Comparison of ENCODE assay signal across 8 mouse cellular contexts in genomic region chr7:128748758-128749157, GRCm38 (mm10). TPM values are rescaled to one million over a fixed set of nuclear protein-coding genes. Genes with fewer than 3 reads are reported as not detected.
DNase-seq lines count a peak whose midpoint lies in the region; ATAC-seq and TF ChIP-seq lines count a peak whose summit lies in the region.

No protein-coding gene starts in this region.

- 17% methylated on average over 3 of the region's 3 CpGs for WGBS in heart, embryonic 11.5 days (ENCODE audit: insufficient replicate concordance)

- H3K27ac ChIP-seq in heart, embryonic 11.5 days (ENCODE audit: low read depth, low read length): peak overlapping the region; percentile 75

- ATAC-seq in megakaryocyte, adult 5-6 weeks (ENCODE audit: poor library complexity, severe bottlenecking): no peak
- ATAC-seq in heart, embryonic 11.5 days (replicated peaks; ENCODE audit: insufficient number of reproducible peaks, low FRiP score, low TSS enrichment): peak; percentile 84

- no peak overlapping the region for H3K9ac ChIP-seq in heart, embryonic 11.5 days (ENCODE audit: low read depth, low read length)

- peaks cover 72% of the 10 kb centered on the region for H3K4me1 ChIP-seq in megakaryocyte, embryonic 14.5 days
- H3K4me1 ChIP-seq in heart, embryonic 11.5 days (ENCODE audit: control insufficient read depth, insufficient read depth, low read length): peaks cover 44% of the 10 kb centered on the region

- peak overlapping the region; percentile 85 for H3K4me3 ChIP-seq in megakaryocyte, embryonic 14.5 days (replicated peaks)
- no peak overlapping the region for H3K4me3 ChIP-seq in heart, embryonic 11.5 days (ENCODE audit: low read depth, low read length)

- peak overlapping the region; percentile 58 for H3K4me2 ChIP-seq in heart, embryonic 11.5 days

- no peak for TF ChIP-seq POLR2A in brain, embryonic 14.5 days (IDR thresholded peaks at IDR 0.05; ENCODE audit: borderline replicate concordance, extremely low read depth, insufficient read depth, insufficient read length, poor library complexity, severe bottlenecking)

- H3K9me3 ChIP-seq in megakaryocyte, embryonic 14.5 days: no peaks in the 10 kb centered on the region
- no peaks in the 10 kb centered on the region for H3K9me3 ChIP-seq in heart, embryonic 11.5 days (replicated peaks; ENCODE audit: control insufficient read depth, low read length)

- no peak for TF ChIP-seq CTCF in brain, embryonic 14.5 days (IDR thresholded peaks at IDR 0.05; ENCODE audit: borderline replicate concordance, extremely low read depth, insufficient read depth, insufficient read length)

- H3K36me3 ChIP-seq in megakaryocyte, embryonic 14.5 days (replicated peaks; ENCODE audit: low read length): peaks cover 58% of the 10 kb centered on the region
- H3K36me3 ChIP-seq in heart, embryonic 11.5 days (ENCODE audit: control insufficient read depth, insufficient read depth, low read length): peaks cover 16% of the 10 kb centered on the region

- H3K27me3 ChIP-seq in megakaryocyte, embryonic 14.5 days (replicated peaks): no peaks in the 10 kb centered on the region
- no peaks in the 10 kb centered on the region for H3K27me3 ChIP-seq in heart, embryonic 11.5 days (ENCODE audit: control insufficient read depth, insufficient read depth, low read length)

- peak; percentile 19 for DNase-seq in brain, embryonic 14.5 days (ENCODE audit: low read depth)
- DNase-seq in kidney, postnatal 36 days: peak; percentile 86 to 88
- peak; percentile 71 for DNase-seq in ovary, postnatal 36 days (ENCODE audit: low spot score)
- DNase-seq in thymus, postnatal 4 days: no peak
- no peak for DNase-seq in right cerebral cortex, postnatal 14 days

RNA-seq across cellular contexts. Expression of gene Sec23ip, which starts 4.0 kb away (rescaled TPM):
- polyA plus RNA-seq in megakaryocyte, embryonic 14.5 days (2012; ENCODE audit: insufficient read depth, low replicate concordance): 0.60 and 4.3 TPM in 2 replicates
- total RNA-seq in megakaryocyte, adult 5-6 weeks (2015): 29.1 and 41.2 TPM in 2 replicates
- 36.6 and 41.5 TPM in 2 replicates for total RNA-seq in megakaryocyte, adult 5-6 weeks (2017)
- polyA plus RNA-seq in brain, embryonic 14.5 days (2012; rRNA removed): 22.9 and 35.9 TPM in 2 replicates
- 36.9 and 39.8 TPM in 2 replicates for polyA plus RNA-seq in heart, embryonic 11.5 days (2014; fragmentation: Nextera tagmentation; extraction: Ambion mirVana)

RNA-seq across cellular contexts. Expression of gene Mcmbp, which starts 8.5 kb away (rescaled TPM):
- 1.4 and 6.3 TPM in 2 replicates for polyA plus RNA-seq in megakaryocyte, embryonic 14.5 days (2012; ENCODE audit: insufficient read depth, low replicate concordance)
- total RNA-seq in megakaryocyte, adult 5-6 weeks (2015): 127 and 133 TPM in 2 replicates
- total RNA-seq in megakaryocyte, adult 5-6 weeks (2017): 77.4 and 95.5 TPM in 2 replicates
- polyA plus RNA-seq in brain, embryonic 14.5 days (2012; rRNA removed): 39.0 and 45.2 TPM in 2 replicates
- 43.1 and 43.5 TPM in 2 replicates for polyA plus RNA-seq in heart, embryonic 11.5 days (2014; fragmentation: Nextera tagmentation; extraction: Ambion mirVana)

Comparison
In these comparisons a context has a peak if more than half of its experiments do, and no peak if none do; other contexts are left out.
1. DNase-seq: peak in brain, embryonic 14.5 days (single experiment), kidney, postnatal 36 days (2 of 2) and ovary, postnatal 36 days (single experiment); none in thymus, postnatal 4 days (single experiment) and right cerebral cortex, postnatal 14 days (single experiment).